Mouse (Mus musculus) brown adipose tissue, adult 24 weeks (tissue): ENCODE results near the gene Gm21987. TPM values are rescaled to one million over a fixed set of nuclear protein-coding genes. Genes with fewer than 3 reads are reported as not detected.

ENCODE experiments used
- H3K27ac ChIP-seq: fragments of 200-500 bp; replicated peaks from 2 replicates; pipeline ENCODE4 v1.5.1; 2012; ENCODE audit warnings: low read depth, mild to moderate bottlenecking, low read length
- H3K4me1 ChIP-seq: fragments of 200-500 bp; 2 replicates; pipeline ENCODE4 v1.6.1; 2012; ENCODE audit warnings: low read length, mixed read lengths; ENCODE audit not compliant: control insufficient read depth, insufficient read depth, insufficient read length
- H3K4me3 ChIP-seq: fragments of 200-500 bp; 2 replicates; pipeline ENCODE4 v1.5.1; 2012; ENCODE audit warnings: low read depth, mild to moderate bottlenecking, low read length, moderate library complexity; ENCODE audit not compliant: insufficient read depth
- polyA plus RNA-seq: library from polyadenylated mRNA; stranded (reverse); fragments of >200 nt; gene quantifications from 2 replicates; pipeline ENCODE4 v1.2.4, GENCODE M21; 2012; ENCODE audit not compliant: missing spikeins, insufficient read depth, insufficient read length

Gm21987 gene
- polyA plus RNA-seq, 1 experiment: not detected

- Histone ChIP-seq H3K27ac (no peak overlapping the region), H3K4me1 (peaks cover 10% of the 10 kb centered on the region; the same call in 1 of the 2 replicates), H3K4me3 (no peak overlapping the region)
Measured at GRCm38 (mm10) chr16:38359241-38359640, 12.4 kb downstream of the Gm21987 start.

DNA sequence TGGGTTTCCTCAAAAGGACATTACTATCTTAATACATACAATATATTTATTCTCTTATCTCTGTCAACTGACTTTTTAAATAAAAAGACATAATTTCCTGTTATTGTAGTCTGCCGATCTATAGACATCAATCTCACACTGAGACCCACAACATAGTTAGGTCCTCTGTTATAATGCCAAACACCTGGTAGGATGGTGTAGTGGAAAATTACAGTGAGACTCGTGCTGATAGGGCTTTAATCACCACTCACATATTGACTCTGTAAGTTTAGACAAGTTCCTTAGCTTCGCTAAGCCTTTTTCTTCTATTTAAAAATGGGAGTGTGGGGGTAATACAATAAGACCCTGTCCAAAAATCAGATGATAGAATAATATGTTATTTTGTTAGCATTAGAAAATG is 13.0 kb downstream of the Gm21987 start:
- H3K27ac ChIP-seq: no peak overlapping the region
- no peak overlapping the region for H3K4me3 ChIP-seq
- H3K4me1 ChIP-seq: peaks cover 10% of the 10 kb centered on the region; the same call in 1 of the 2 replicates

DNA sequence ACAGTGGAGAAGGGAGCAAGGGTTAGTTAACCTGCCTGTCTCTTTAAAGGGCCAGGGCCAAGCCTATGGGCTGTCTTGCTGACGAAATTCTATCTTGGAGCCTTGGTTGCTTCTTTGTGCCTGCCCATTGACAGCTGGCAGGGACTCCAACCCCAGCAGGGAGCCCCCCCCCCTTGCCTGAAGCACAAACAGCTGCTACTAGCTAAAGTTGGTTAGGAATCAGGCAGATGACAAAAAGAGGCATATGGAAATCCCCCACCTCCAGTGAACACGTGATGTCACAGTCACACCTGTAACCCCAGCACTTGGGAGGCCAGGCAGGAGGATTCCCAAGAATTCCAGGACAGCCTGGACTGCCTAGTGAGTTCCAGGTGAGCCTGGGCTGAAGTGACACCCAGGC is 13.5 kb downstream of the Gm21987 start:
- H3K27ac ChIP-seq: no peak overlapping the region
- peaks cover 10% of the 10 kb centered on the region; the same call in 1 of the 2 replicates for H3K4me1 ChIP-seq
- H3K4me3 ChIP-seq: no peak overlapping the region

DNA sequence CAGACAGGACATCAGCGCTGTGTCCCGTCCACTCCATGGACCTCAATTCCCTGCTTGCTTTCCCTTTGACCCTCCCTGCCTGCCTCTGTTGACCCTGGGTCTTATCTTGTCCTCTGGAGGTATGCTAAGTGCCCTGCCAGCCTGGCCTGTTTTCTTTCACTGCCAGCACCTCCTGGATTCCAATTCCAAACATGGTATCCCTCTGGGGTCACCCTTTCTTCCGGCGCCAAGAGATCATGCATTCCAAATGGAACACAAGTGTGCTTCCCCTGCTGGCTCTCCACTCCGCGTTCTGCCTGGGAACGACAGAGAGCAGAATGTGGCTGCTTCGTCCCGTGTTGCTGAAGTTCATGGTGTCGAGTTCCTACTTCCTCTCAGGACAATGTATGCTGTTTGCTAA is 15.1 kb downstream of the Gm21987 start, which contains the start of gene Popdc2:
Popdc2 (plus strand) TSS at position 277 of the 400 bp plus-strand sequence.
- peaks cover 10% of the 10 kb centered on the region; the same call in 1 of the 2 replicates for H3K4me1 ChIP-seq
- H3K4me3 ChIP-seq: peak within 1 kb of the TSS; percentile 49
- H3K27ac ChIP-seq: peak within 1 kb of the TSS; percentile 63

- H3K27ac ChIP-seq: peak overlapping the region; percentile 63
- peak overlapping the region; percentile 49 for H3K4me3 ChIP-seq
- H3K4me1 ChIP-seq: peaks cover 10% of the 10 kb centered on the region; the same call in 1 of the 2 replicates
Measured at GRCm38 (mm10) chr16:38362493-38363255, 15.8 kb downstream of the Gm21987 start.

DNA sequence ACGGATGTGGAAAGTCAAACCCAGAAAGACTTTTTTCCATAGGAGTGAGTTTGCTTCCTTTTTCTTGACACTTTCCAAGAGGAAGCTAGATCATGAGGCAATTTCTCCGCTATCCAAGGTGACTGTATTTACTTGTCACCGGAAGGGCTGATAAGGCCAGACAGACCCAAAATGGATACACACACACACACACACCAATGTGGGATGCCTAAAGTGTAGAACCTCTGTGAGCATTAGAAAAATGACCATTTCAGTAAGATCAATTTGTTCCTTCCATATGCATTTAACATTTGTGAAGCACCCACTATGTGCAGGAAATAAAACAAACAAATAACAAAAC is 16.4 kb downstream of the Gm21987 start:
- no peak overlapping the region for H3K27ac ChIP-seq
- peaks cover 10% of the 10 kb centered on the region; the same call in 1 of the 2 replicates for H3K4me1 ChIP-seq
- peak overlapping the region; percentile 49 for H3K4me3 ChIP-seq

GRCm38 (mm10) chr16:38363657-38364056 is 16.8 kb downstream of the Gm21987 start:
- Histone ChIP-seq H3K4me1 (peaks cover 10% of the 10 kb centered on the region; the same call in 1 of the 2 replicates), H3K4me3 (peak overlapping the region; percentile 49), H3K27ac (no peak overlapping the region)

DNA sequence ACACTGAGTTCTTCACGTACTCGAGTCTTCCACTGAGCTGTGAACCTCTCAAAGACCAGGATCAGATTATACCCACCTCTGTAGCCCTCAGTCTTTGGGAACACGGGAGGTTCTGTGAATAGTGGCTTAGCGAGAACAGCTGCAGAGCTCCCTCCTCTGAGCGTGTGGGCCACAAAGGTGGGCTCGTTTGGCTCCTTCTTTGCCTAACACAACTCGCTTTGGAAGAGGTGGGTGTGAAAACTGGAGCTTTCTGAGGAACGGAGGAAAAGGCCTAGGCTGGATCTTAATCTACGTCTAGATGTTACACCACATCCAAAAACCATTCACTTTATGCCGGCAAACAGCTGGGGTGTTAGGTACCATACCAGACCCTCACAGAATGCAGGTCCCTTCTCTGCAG is 18.6 kb downstream of the Gm21987 start:
- H3K4me1 ChIP-seq: peaks cover 15% of the 10 kb centered on the region; the same call in 1 of the 2 replicates
- no peak overlapping the region for H3K4me3 ChIP-seq
- no peak overlapping the region for H3K27ac ChIP-seq

DNA sequence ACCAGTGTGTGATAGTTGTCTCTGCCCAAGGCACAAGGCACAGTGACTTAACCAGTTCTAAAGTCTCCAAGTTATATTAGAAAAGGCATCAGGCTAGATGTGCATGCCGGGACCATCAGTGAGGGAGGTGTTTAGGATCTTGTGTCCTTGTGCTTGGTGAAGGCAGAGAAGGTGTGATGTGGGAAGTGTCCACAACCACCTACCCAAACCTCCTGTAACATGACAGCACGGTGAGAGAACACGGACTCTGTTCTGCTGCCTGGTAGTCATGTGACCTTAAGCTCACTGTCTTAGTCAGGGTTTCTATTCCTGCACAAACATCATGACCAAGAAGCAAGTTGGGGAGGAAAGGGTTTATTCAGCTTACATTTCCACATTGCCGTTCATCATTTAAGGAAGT is 19.4 kb downstream of the Gm21987 start:
- Histone ChIP-seq H3K27ac (no peak overlapping the region), H3K4me1 (peaks cover 17% of the 10 kb centered on the region; the same call in 1 of the 2 replicates)

DNA sequence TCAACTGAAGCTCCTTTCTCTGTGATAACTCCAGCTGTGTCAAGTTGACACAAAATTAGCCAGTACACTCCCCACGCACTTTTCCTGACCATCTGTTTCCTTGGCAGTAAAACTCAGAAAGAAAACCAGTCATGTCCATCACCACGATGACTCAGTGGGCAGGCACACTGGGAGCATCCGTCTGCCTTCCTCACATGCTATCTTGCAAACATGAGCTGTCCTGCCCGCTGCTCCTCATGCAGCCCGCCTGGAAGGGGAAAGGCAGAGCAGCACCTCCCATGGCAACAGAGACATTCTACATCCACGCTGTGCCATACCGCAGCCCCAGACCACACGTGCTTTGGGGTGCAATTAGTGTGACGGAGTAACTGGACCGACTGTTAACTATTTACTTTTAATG is 21.5 kb downstream of the Gm21987 start:
- peaks cover 13% of the 10 kb centered on the region; the same call in 1 of the 2 replicates for H3K4me1 ChIP-seq
- H3K4me3 ChIP-seq: no peak overlapping the region
- H3K27ac ChIP-seq: no peak overlapping the region

More for the DNA sequence above, 19.4 kb downstream of the Gm21987 start:
- no peak overlapping the region for H3K4me3 ChIP-seq

DNA sequence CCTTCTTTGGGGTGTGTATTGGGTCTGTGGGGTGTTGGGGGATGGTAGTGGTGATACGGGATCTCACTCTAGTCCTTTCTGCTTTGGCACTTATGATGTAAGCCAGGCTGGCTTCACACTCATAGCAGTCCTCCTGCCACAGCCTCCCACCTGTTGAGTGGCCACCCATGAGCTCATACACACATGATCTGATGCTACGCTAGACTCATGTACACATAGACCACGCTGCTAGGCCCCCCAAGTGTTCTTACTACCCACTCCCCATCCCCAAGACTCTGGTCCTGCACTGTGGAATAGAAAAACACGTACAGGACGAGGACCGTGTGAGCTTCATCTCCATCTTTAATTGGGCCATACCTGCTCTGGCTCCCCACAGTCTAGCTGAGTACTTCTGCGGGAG is 22.2 kb downstream of the Gm21987 start:
- no peak overlapping the region for H3K27ac ChIP-seq
- peaks cover 7% of the 10 kb centered on the region; the same call in 1 of the 2 replicates for H3K4me1 ChIP-seq
- H3K4me3 ChIP-seq: no peak overlapping the region

- Histone ChIP-seq H3K4me3 (no peak overlapping the region), H3K27ac (no peak overlapping the region), H3K4me1 (peaks cover 7% of the 10 kb centered on the region; the same call in 1 of the 2 replicates)
Measured at GRCm38 (mm10) chr16:38369431-38369830, 22.6 kb downstream of the Gm21987 start.

- Histone ChIP-seq H3K27ac (peak overlapping the region; percentile 1; the same call in 1 of the 2 replicates), H3K4me3 (no peak overlapping the region), H3K4me1 (peaks cover 7% of the 10 kb centered on the region; the same call in 1 of the 2 replicates)
Measured at GRCm38 (mm10) chr16:38369992-38370484, 23.2 kb downstream of the Gm21987 start.

- H3K27ac ChIP-seq: 0 out of 2 replicates have a peak overlapping the region, but pooled peaks have one; percentile 7
- peaks cover 7% of the 10 kb centered on the region; the same call in 1 of the 2 replicates for H3K4me1 ChIP-seq
- H3K4me3 ChIP-seq: no peak overlapping the region
Measured at GRCm38 (mm10) chr16:38370633-38371374, 24.0 kb downstream of the Gm21987 start.

DNA sequence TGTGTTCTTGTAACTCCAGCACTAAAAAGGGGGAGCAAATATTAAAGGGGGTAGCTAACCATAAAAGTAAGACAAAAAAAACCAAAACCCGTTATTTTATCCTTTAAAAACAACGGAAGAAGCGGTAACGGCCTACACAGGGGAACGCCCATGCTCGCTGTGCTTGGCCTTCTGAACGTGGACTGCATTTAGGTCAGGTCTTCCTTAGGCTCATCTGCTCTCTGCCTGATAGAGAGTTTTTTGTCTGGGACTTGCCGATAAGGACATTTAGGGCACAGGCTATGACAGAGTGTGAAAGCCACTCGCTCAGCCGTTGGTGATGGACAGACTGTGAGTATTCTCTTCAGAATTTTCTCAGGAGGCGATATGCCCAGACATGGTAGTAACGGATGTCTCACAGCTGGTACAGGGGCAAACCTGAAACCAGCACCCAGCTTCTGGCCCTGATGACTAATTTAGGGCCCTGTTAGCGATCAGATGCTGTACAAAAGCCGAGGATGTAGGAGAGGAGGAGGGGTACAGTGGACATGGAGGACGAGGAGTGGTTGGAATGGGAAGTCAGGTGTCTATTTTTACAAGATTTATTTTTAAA is 25.0 kb downstream of the Gm21987 start:
- Histone ChIP-seq H3K4me3 (no peak overlapping the region), H3K27ac (no peak overlapping the region), H3K4me1 (peaks cover 7% of the 10 kb centered on the region; the same call in 1 of the 2 replicates)
